Mouse (Mus musculus) thymus, postnatal 10 days (tissue): ENCODE measurements around the gene Adarb2.

ENCODE experiments used
- DNase-seq, 2 experiments: peaks; one replicate each; pipeline ENCODE4 v3.0.0; 2021; ENCODE audit warnings: low spot score in 2 of 2

Gene Adarb2

GRCm38 (mm10) chr13:8369868-8370387 lies 167.3 kb downstream of the Adarb2 start:
- DNase-seq, result no peak

- no peak for DNase-seq
Measured at GRCm38 (mm10) chr13:8388541-8388940, 185.9 kb downstream of the Adarb2 start.

- DNase-seq, result no peak
Measured at GRCm38 (mm10) chr13:8400265-8401041, 197.8 kb downstream of the Adarb2 start.

GRCm38 (mm10) chr13:8402324-8402873 lies 199.7 kb downstream of the Adarb2 start:
- DNase-seq, result no peak

GRCm38 (mm10) chr13:8406020-8406419 lies 203.4 kb downstream of the Adarb2 start:
- no peak for DNase-seq

- no peak for DNase-seq
Measured at GRCm38 (mm10) chr13:8410353-8411318, 208.0 kb downstream of the Adarb2 start.

- DNase-seq, result no peak
Measured at GRCm38 (mm10) chr13:8424019-8424719, 221.5 kb downstream of the Adarb2 start.

GRCm38 (mm10) chr13:8439188-8439835 lies 236.6 kb downstream of the Adarb2 start:
- DNase-seq, result no peak

- DNase-seq, result no peak
Measured at GRCm38 (mm10) chr13:8445415-8445814, 242.7 kb downstream of the Adarb2 start.

GRCm38 (mm10) chr13:8448192-8448879 lies 245.7 kb downstream of the Adarb2 start:
- no peak for DNase-seq

- no peak for DNase-seq
Measured at GRCm38 (mm10) chr13:8451581-8451980, 248.9 kb downstream of the Adarb2 start.

GRCm38 (mm10) chr13:8456886-8457285 lies 254.2 kb downstream of the Adarb2 start:
- DNase-seq, result peak; percentile 31 to 38

- DNase-seq, result no peak
Measured at GRCm38 (mm10) chr13:8457831-8458230, 255.2 kb downstream of the Adarb2 start.

GRCm38 (mm10) chr13:8467591-8468366 lies 265.1 kb downstream of the Adarb2 start:
- no peak for DNase-seq

- no peak for DNase-seq
Measured at GRCm38 (mm10) chr13:8476237-8476636, 273.6 kb downstream of the Adarb2 start.

GRCm38 (mm10) chr13:8478731-8479130 lies 276.1 kb downstream of the Adarb2 start:
- DNase-seq, result no peak

GRCm38 (mm10) chr13:8479970-8480369 lies 277.3 kb downstream of the Adarb2 start:
- DNase-seq, result no peak

- no peak for DNase-seq
Measured at GRCm38 (mm10) chr13:8481347-8481746, 278.7 kb downstream of the Adarb2 start.

GRCm38 (mm10) chr13:8484592-8485272 lies 282.1 kb downstream of the Adarb2 start:
- no peak for DNase-seq
